Mouse (Mus musculus) left cerebral cortex, adult 2 months (tissue): ENCODE data around the gene Scfd1. TPM values are rescaled to one million over a fixed set of nuclear protein-coding genes. Genes with fewer than 3 reads are reported as not detected.

Source experiments
- DNase-seq, 2 experiments: peaks; one replicate each; pipeline ENCODE4 v3.0.0; 2021 to 2022; ENCODE audit warnings: low spot score in 2 of 2, mixed read lengths in 1 of 2; ENCODE audit errors: extremely low spot score in 1 of 2
- H3K27ac ChIP-seq: fragments of 200-600 bp; 2 replicates; pipeline ENCODE4 v1.8.1; 2022
- H3K4me3 ChIP-seq: fragments of 200-600 bp; 2 replicates; pipeline ENCODE4 v1.8.1; 2022
- CTCF ChIP-seq: fragments of 200-600 bp; IDR thresholded peaks from 2 replicates; pipeline ENCODE4 v1.8.1; 2022; ENCODE audit warnings: antibody characterized with exemption, mild to moderate bottlenecking, moderate library complexity
- intact Hi-C: fragments of 180-260 bp; cut with DNase I; formaldehyde crosslinking; loops from one replicate; pipeline ENCODE4 v1.15.1; 2025
- long read RNA-seq, 2 experiments: library from polyadenylated mRNA; stranded (forward); transcript quantifications; one replicate each; pipeline ENCODE4 v2.0.0; 2021; ENCODE audit warnings: borderline mapping rate in 2 of 2
- total RNA-seq, 2 experiments: library from RNA; stranded (reverse); gene quantifications; 2 replicates each; pipeline ENCODE4 v1.2.3; 2021

Gene Scfd1
- total RNA-seq, result 10 to 100 TPM; 37.5 to 40.3 TPM
- long read RNA-seq, experiment 1, transcript Scfd1-201 (25 exons, 2,096 nt), result major isoform, 27 of 35 reads
- long read RNA-seq, experiment 1, partial matches to known transcripts, result 3 of 35 reads
- long read RNA-seq, experiment 1, other reads (novel, unspliced or antisense), result 5 of 35 reads
- long read RNA-seq, experiment 2, transcript Scfd1-201 (25 exons, 2,096 nt), result major isoform, 17 of 19 reads
- long read RNA-seq, experiment 2, partial matches to known transcripts, result 1 of 19 reads
- long read RNA-seq, experiment 2, other reads (novel, unspliced or antisense), result 1 of 19 reads

GRCm38 (mm10) chr12:51377003-51377887 lies at the start of gene Scfd1:
Gene Scfd1 (plus strand): TSS chr12:51377510.
- TF ChIP-seq CTCF, result no peak
- peak; percentile 93 to 94 for DNase-seq
- peak within 1 kb of the TSS; percentile 94 for H3K4me3 ChIP-seq
- peak within 1 kb of the TSS; percentile 95 for H3K27ac ChIP-seq
- intact Hi-C loops, result loop anchor here (10.0 kb wide), 1 partner anchor 2002 kb away; no protein-coding TSS in a partner anchor

- intact Hi-C loops, result no loop called here
- no peak for TF ChIP-seq CTCF
- no peak overlapping the region for H3K4me3 ChIP-seq
- no peak for DNase-seq
- no peak overlapping the region for H3K27ac ChIP-seq
These were observed 40.3 kb upstream of the Scfd1 start for GRCm38 (mm10) chr12:51337014-51337413.

GRCm38 (mm10) chr12:51346121-51346520 lies 31.2 kb upstream of the Scfd1 start:
- Histone ChIP-seq H3K27ac (no peak overlapping the region), H3K4me3 (no peak overlapping the region)
- intact Hi-C loops, result loop anchor here (5.0 kb wide), 1 partner anchor 1974 kb away; no protein-coding TSS in a partner anchor
- DNase-seq, result no peak
- no peak for TF ChIP-seq CTCF

GRCm38 (mm10) chr12:51347988-51348697 lies 29.2 kb upstream of the Scfd1 start, which contains the start of gene G2e3:
Gene G2e3 (plus strand): TSS chr12:51348061.
- H3K27ac ChIP-seq, result peak within 1 kb of the TSS; percentile 86
- intact Hi-C loops, result loop anchor here (5.0 kb wide), 1 partner anchor 1976 kb away; no protein-coding TSS in a partner anchor
- peak; percentile 83 to 85 for DNase-seq
- no peak for TF ChIP-seq CTCF
- H3K4me3 ChIP-seq, result peak within 1 kb of the TSS; percentile 93

GRCm38 (mm10) chr12:51348698-51348998 lies 28.7 kb upstream of the Scfd1 start:
- no peak for TF ChIP-seq CTCF
- Histone ChIP-seq H3K4me3 (peak overlapping the region; percentile 93), H3K27ac (peak overlapping the region; percentile 86)
- no peak for DNase-seq
- intact Hi-C loops, result loop anchor here (5.0 kb wide), 1 partner anchor 1976 kb away; no protein-coding TSS in a partner anchor

- intact Hi-C loops, result no loop called here
- TF ChIP-seq CTCF, result no peak
These were observed 22.0 kb upstream of the Scfd1 start for GRCm38 (mm10) chr12:51355296-51355695.

DNA sequence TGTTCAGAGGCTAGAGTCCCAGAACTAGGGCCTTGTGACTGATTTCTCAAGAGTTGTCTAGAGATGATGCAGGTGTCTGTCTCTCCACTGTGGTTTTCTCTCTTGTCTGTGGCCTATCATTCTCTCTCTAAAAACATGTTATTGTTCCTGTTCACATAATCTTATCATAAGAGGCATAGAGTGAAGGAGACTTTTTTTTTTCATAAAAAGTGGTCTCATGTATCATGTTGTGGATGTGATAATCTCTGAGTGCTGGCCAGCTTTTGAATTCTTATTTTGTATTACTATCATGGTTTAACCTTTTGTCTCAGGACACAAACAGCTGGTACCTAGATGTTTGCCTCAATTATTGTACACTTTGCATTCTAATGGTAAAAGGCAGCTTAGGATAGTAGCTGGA lies 16.0 kb upstream of the Scfd1 start:
- intact Hi-C loops, result no loop called here
- no peak for TF ChIP-seq CTCF
- no peak for DNase-seq
- Histone ChIP-seq H3K4me3 (no peak overlapping the region), H3K27ac (no peak overlapping the region)

More at GRCm38 (mm10) chr12:51355296-51355695, 22.0 kb upstream of the Scfd1 start:
- no peak overlapping the region for H3K4me3 ChIP-seq
- H3K27ac ChIP-seq, result no peak overlapping the region
- no peak for DNase-seq

DNA sequence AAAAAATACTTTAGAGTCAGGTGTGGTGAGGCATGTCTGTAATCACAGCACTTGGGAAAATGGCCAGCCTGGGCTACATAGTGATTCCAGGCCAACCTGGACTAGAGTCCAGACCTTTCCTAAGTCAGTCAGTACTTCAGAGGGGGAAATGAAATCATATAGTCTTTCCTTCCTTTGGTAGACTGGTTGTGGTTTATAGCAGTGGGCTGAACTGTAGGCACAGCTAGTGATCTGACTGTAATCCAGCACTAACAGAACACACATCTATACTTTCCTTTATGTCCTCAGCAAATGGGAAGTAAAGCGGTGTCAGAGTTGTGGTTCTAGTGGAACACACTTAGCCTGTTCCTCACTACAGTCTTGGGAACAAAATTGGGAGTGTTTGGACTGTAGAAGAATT lies 14.4 kb upstream of the Scfd1 start:
- Histone ChIP-seq H3K4me3 (no peak overlapping the region), H3K27ac (no peak overlapping the region)
- intact Hi-C loops, result no loop called here
- no peak for DNase-seq
- no peak for TF ChIP-seq CTCF

DNA sequence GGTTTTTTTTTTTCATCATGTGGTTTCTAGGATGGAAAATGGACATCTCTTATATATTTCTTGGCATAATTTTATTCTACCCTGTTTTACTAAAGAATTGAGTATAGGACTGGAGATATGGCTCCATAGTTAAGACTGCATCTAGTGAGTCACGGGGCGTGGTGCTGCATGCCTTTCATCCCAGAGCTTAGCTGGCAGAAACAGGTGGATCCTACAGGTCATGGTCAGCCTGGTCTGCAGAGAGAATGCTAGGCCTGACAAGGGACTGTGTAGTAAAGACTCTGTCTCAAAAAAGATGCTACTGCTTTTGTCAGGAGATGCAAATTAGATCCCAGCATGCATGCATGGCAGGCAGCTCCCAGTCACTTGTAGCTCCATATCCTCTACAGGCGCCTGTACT lies 8.8 kb upstream of the Scfd1 start:
- H3K4me3 ChIP-seq, result no peak overlapping the region
- intact Hi-C loops, result no loop called here
- no peak overlapping the region for H3K27ac ChIP-seq
- TF ChIP-seq CTCF, result no peak
- no peak for DNase-seq

DNA sequence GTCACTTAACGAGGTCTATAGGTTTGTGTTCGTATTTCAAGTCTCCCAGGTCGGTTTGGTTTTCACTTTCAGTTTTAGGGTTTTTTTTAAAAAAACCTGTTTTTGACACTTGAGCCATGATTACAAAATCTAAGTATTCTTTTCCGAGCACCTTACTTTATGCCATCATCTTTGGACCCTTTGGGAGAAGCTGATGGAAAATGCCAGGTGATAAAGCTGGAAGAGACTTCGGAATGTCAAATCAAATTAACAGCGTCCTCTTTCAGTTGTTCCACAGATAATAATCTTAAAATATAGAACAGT lies 529 bp downstream of the Scfd1 start:
- H3K4me3 ChIP-seq, result peak overlapping the region; percentile 94
- no peak for TF ChIP-seq CTCF
- DNase-seq, result no peak
- peak overlapping the region; percentile 95 for H3K27ac ChIP-seq
- intact Hi-C loops, result loop anchor here (10.0 kb wide), 1 partner anchor 2003 kb away; no protein-coding TSS in a partner anchor

- intact Hi-C loops, result loop anchor here (10.0 kb wide), 2 partner anchors 195 to 345 kb away; partner anchors contain the start of gene Coch
- Histone ChIP-seq H3K4me3 (no peak overlapping the region), H3K27ac (no peak overlapping the region)
- no peak for TF ChIP-seq CTCF
- DNase-seq, result no peak
These were observed 22.6 kb downstream of the Scfd1 start for GRCm38 (mm10) chr12:51399871-51400270.
